Mouse (Mus musculus) ES-Bruce4 (cell line): ENCODE results near the gene Fam57b. TPM values are rescaled to one million over a fixed set of nuclear protein-coding genes. Genes with fewer than 3 reads are reported as not detected.

Experiments
- H3K27ac ChIP-seq: 2 replicates; pipeline ENCODE4 v1.5.1; 2012; ENCODE audit warnings: low read length, inconsistent platforms; ENCODE audit not compliant: insufficient read depth
- H3K27me3 ChIP-seq: 2 replicates; pipeline ENCODE4 v1.6.1; 2012; ENCODE audit warnings: mild to moderate bottlenecking, low read length, inconsistent platforms; ENCODE audit not compliant: control insufficient read depth, poor library complexity, insufficient read depth, severe bottlenecking
- H3K36me3 ChIP-seq: 2 replicates; pipeline ENCODE4 v1.6.1; 2012; ENCODE audit warnings: inconsistent platforms, mild to moderate bottlenecking, low read length, moderate library complexity; ENCODE audit not compliant: control insufficient read depth, poor library complexity, insufficient read depth, severe bottlenecking
- H3K4me1 ChIP-seq: one replicate; pipeline ENCODE4 v1.8.1; 2011; ENCODE audit warnings: low read length; ENCODE audit not compliant: control insufficient read depth, insufficient read depth
- H3K4me3 ChIP-seq: 2 replicates; pipeline ENCODE4 v1.5.1; 2011; ENCODE audit warnings: low read depth, mild to moderate bottlenecking, low read length
- H3K9ac ChIP-seq: 2 replicates; pipeline ENCODE4 v1.6.1; 2012; ENCODE audit warnings: low read depth, mild to moderate bottlenecking, inconsistent platforms; ENCODE audit not compliant: poor library complexity, severe bottlenecking
- H3K9me3 ChIP-seq: replicated peaks from 2 replicates; pipeline ENCODE4 v1.6.1; 2012; ENCODE audit warnings: mild to moderate bottlenecking, low read length, inconsistent platforms; ENCODE audit not compliant: control insufficient read depth, poor library complexity, insufficient read depth, severe bottlenecking
- CTCF ChIP-seq: IDR thresholded peaks from one replicate; pipeline ENCODE4 v1.8.1; 2011; ENCODE audit warnings: low read depth, low read length
- EP300 ChIP-seq: IDR thresholded peaks from 2 replicates; pipeline ENCODE4 v1.6.1; 2011; ENCODE audit warnings: low read depth, low read length; ENCODE audit not compliant: insufficient read depth
- POLR2A ChIP-seq: IDR thresholded peaks from one replicate; pipeline ENCODE4 v1.8.1; 2011; ENCODE audit warnings: low read length; ENCODE audit not compliant: insufficient read depth
- polyA plus RNA-seq: library from polyadenylated mRNA; stranded (reverse); fragments of >200 nt; gene quantifications from 2 replicates; pipeline ENCODE4 v1.2.4, GENCODE M21; 2011; ENCODE audit warnings: low read depth; ENCODE audit not compliant: missing spikeins, insufficient read depth, insufficient read length

Fam57b gene
- polyA plus RNA-seq, 1 experiment = 2.7 TPM

- Histone ChIP-seq H3K27ac (no peak within 1 kb of the TSS; the same call in 1 of the 2 replicates), H3K27me3 (no peaks in the 10 kb centered on the region), H3K36me3 (peaks cover 7% of the 10 kb centered on the region; the same call in 1 of the 2 replicates), H3K9me3 (no peaks in the 10 kb centered on the region), H3K4me3 (peak within 1 kb of the TSS; percentile 82), H3K9ac (peak within 1 kb of the TSS; percentile 65), H3K4me1 (peaks cover 4% of the 10 kb centered on the region)
- peak; percentile 40 for TF ChIP-seq POLR2A
- 0 out of 2 replicates have a peak, but pooled peaks have one; percentile 26 for TF ChIP-seq EP300
- TF ChIP-seq CTCF = peak; percentile 30
Measured at GRCm38 (mm10) chr7:126759050-126759671, 38.3 kb upstream of the Fam57b start, which contains the start of gene Mapk3. Mapk3 (plus strand) TSS chr7:126759601.

GRCm38 (mm10) chr7:126759672-126760390 lies 37.6 kb upstream of the Fam57b start:
- Histone ChIP-seq H3K9me3 (no peaks in the 10 kb centered on the region), H3K9ac (peak overlapping the region; percentile 65), H3K27ac (no peak overlapping the region; the same call in 1 of the 2 replicates), H3K27me3 (no peaks in the 10 kb centered on the region), H3K36me3 (peaks cover 13% of the 10 kb centered on the region), H3K4me1 (peaks cover 4% of the 10 kb centered on the region), H3K4me3 (peak overlapping the region; percentile 82)
- TF ChIP-seq CTCF (no peak), POLR2A (no peak), EP300 (no peak)

GRCm38 (mm10) chr7:126760391-126760802 lies 37.1 kb upstream of the Fam57b start:
- peaks cover 17% of the 10 kb centered on the region for H3K36me3 ChIP-seq
- peak overlapping the region; percentile 65 for H3K9ac ChIP-seq
- H3K27ac ChIP-seq = no peak overlapping the region; the same call in 1 of the 2 replicates
- peaks cover 4% of the 10 kb centered on the region for H3K4me1 ChIP-seq
- no peaks in the 10 kb centered on the region for H3K27me3 ChIP-seq
- 0 out of 2 replicates have a peak, but pooled peaks have one; percentile 30 for TF ChIP-seq EP300
- no peak for TF ChIP-seq CTCF
- TF ChIP-seq POLR2A = no peak
- H3K4me3 ChIP-seq = peak overlapping the region; percentile 82
- H3K9me3 ChIP-seq = no peaks in the 10 kb centered on the region

- Histone ChIP-seq H3K4me3 (no peak overlapping the region), H3K27me3 (no peaks in the 10 kb centered on the region), H3K9ac (no peak overlapping the region; the same call in 1 of the 2 replicates)
Measured at GRCm38 (mm10) chr7:126760956-126761355, 36.5 kb upstream of the Fam57b start.

GRCm38 (mm10) chr7:126761529-126762067 lies 35.9 kb upstream of the Fam57b start:
- peaks cover 17% of the 10 kb centered on the region for H3K36me3 ChIP-seq
- TF ChIP-seq EP300 = no peak
- TF ChIP-seq CTCF = no peak
- no peak for TF ChIP-seq POLR2A
- no peak overlapping the region for H3K9ac ChIP-seq
- no peaks in the 10 kb centered on the region for H3K9me3 ChIP-seq
- H3K27me3 ChIP-seq = no peaks in the 10 kb centered on the region
- H3K4me3 ChIP-seq = no peak overlapping the region
- peak overlapping the region; percentile 3; the same call in 1 of the 2 replicates for H3K27ac ChIP-seq
- H3K4me1 ChIP-seq = peaks cover 4% of the 10 kb centered on the region

More at GRCm38 (mm10) chr7:126760956-126761355, 36.5 kb upstream of the Fam57b start:
- H3K4me1 ChIP-seq = peaks cover 4% of the 10 kb centered on the region
- TF ChIP-seq POLR2A (no peak), CTCF (no peak), EP300 (no peak)
- H3K36me3 ChIP-seq = peaks cover 17% of the 10 kb centered on the region
- H3K27ac ChIP-seq = 0 out of 2 replicates have a peak overlapping the region, but pooled peaks have one; percentile 3
- no peaks in the 10 kb centered on the region for H3K9me3 ChIP-seq

GRCm38 (mm10) chr7:126762471-126763008 lies 34.9 kb upstream of the Fam57b start:
- H3K36me3 ChIP-seq = peaks cover 17% of the 10 kb centered on the region
- peaks cover 4% of the 10 kb centered on the region for H3K4me1 ChIP-seq
- no peak overlapping the region for H3K9ac ChIP-seq
- no peak overlapping the region for H3K4me3 ChIP-seq
- no peaks in the 10 kb centered on the region for H3K9me3 ChIP-seq
- H3K27me3 ChIP-seq = no peaks in the 10 kb centered on the region
- no peak for TF ChIP-seq POLR2A
- TF ChIP-seq CTCF = no peak
- no peak for TF ChIP-seq EP300
- no peak overlapping the region for H3K27ac ChIP-seq
